Mouse (Mus musculus) heart, postnatal 36 days (tissue): ENCODE measurements around the gene Mgarp. TPM values are rescaled to one million over a fixed set of nuclear protein-coding genes. Genes with fewer than 3 reads are reported as not detected.
A peak's percentile ranks its signal among the peaks of the same experiment; 100 is the strongest.
"Not testable (repeated sequence)": the region's sequence is repeated elsewhere in the genome, so short reads cannot be mapped to it uniquely, and the experiment has no call there.

Source experiments
- DNase-seq, 2 experiments: peaks; one replicate each; pipeline ENCODE4 v3.0.0; 2021 to 2022
- intact Hi-C: fragments of 180-260 bp; cut with DNase I; formaldehyde crosslinking; loops from one replicate; pipeline ENCODE4 v1.15.1; 2025
- total RNA-seq, 2 experiments: library from RNA; stranded (reverse); gene quantifications; 2 replicates each; pipeline ENCODE4 v1.2.3; 2021

Mgarp gene
- total RNA-seq: under 1 TPM in 1 of 2 experiments, not detected in 1; 0.33 TPM

DNA sequence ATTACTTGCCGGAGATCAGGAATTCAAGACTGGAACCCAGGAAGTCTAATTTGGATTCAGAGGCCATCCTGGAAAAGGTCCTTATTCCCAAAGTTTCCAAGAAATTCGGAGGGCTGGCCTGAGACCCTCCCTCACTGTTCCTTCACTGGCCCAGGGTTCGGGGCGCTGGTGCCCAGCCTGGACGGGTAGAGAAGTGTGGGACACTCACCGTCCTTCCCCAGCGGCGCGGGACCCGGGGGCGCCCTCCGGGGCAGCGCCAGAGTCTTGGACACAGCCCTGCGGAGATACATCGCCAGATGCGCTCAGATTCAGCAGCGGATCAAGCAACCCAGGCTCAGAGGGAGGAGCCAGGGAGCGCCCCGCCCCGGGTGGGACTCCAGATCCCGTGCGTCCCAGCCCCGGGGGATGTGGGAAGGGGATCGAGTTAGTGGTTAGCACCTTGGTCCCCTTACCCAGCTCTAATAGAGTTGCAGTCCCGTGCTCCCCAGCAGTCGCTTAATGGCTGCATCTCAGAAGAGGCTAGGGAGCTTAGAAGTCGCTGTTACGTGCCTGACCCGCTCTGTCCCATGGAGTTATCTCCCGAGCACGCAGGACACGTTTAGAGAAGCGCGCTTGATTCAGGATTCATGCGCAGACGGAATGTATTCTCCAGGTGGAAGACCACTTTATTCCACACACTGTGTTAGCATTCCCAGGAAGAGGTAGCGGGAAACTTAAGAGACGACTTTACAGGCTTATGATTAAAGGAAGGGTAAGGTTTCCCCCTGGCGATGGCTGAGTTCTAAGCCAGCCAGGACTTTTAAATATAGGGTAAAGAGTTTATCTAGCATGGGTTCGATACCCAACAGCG, at the start of gene Mgarp:
TSS of gene Mgarp (minus strand) at position 520 of the 850 bp plus-strand sequence.
- intact Hi-C loops: loop anchor here (1.0 kb wide), 1 partner anchor 18 kb away; no protein-coding TSS in a partner anchor

DNA sequence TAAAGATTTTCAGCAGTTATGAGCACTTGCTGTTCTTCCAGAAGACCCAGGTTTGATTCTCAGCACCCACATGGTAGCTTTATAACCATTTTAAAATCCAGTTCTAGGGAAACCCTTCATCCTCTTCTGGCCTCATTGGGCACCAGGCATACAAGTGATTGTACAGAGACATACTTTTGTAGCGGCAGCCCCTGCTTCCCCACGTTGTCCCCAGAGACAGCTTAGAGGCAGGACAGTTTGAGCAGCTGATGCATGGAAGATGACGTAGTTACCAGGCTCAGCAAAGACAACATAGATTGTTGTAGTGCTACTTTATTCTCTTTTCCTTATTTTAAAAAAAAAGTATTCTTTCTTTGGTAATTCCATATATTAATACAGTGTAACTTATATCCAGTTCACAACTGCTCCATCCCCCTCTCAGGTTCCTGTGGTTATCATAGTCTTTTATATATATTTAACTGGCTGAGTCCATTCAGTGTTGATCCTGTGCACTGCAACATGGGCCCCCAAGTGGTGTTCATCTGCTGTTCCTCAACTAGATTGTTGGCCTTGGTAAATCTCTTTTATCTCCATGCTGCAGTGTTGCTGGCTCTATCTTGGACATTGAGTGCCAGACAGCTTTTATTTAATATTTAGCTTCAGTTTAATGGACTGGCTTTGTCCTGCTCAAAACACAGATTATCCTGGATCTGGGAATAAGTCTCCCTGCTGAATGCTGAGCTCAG, 38.5 kb upstream of the Mgarp start:
- intact Hi-C loops: no loop called here
- DNase-seq: no peak

More for the DNA sequence above, at the start of gene Mgarp:
- DNase-seq: peak; percentile 65 to 74

DNA sequence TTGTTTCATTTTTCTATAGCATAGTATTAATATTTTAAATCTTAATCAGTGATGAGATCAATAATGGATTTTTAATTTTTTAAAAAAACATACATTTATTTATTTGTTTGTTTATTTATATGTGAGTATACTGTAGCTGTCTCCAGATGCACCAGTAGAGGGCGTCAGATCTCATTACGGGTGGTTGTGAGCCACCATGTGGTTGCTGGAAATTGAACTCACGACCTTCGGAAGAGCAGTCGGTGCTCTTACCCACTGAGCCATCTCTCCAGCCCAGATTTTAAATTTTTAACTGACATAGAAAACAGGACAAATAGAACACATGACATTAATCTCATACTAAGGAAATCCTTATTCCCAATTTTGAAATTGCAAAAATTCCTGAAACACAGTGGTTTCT, 37.8 kb upstream of the Mgarp start:
- DNase-seq, intact Hi-C loops: not testable (repeated sequence)

DNA sequence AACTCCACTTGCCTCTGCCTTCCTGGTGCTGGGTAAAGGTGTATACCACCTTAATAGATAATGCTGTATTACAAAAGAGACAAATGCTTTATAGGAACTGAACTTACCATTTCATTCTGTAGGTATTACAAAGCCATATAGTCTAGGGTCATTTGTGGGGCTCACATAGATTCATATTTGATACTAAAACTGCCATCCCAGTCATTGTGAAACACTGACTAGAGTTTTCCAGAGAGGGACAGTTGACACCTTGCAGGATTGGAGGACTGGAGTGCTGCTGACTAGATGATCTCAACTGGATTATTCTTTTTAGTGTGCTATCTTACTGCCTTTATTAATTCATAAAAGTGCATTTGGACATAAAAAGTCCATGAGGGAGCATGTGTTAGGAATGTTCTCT, 28.9 kb upstream of the Mgarp start:
- no peak for DNase-seq
- intact Hi-C loops: no loop called here

DNA sequence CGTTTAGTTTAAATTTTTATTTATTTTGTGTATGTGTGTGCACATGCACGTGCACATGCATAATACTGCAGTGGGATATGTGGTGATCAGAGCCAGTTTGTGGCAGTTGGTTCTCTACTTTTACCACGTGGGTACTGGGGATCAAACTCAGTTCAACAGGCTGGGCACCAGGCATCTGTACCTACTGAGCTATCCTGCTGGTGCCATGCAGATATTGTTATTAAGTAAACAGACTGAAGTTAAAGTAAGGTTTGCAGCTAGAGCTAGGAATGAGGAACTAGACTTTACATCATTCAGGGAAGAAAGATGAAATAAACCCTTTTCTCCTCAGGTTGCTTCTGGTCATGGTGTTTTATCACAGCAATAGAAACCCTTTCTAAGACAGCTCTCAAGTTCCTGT, 25.4 kb upstream of the Mgarp start:
- intact Hi-C loops: no loop called here

DNA sequence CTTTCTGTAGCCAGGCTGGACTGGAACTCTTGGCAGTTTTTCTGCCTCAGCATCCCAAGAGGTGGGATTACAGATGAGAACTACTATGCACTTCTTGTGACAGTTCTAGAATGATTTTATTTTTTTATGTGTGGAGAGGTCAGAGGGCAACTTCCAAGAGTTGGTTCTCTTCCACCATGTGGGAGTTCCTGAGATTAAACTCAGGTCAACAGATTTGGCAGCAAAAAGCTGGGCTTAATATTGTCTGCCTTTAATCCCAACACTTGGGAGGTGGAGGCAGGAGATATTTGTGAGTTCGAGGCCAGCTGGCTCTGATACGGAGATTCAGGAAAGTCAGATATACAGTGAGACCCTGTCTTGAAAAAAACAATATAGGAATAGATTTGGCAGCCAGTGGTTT, 21.4 kb upstream of the Mgarp start:
- DNase-seq: no peak
- intact Hi-C loops: no loop called here

More for the DNA sequence above, 25.4 kb upstream of the Mgarp start:
- DNase-seq: no peak

DNA sequence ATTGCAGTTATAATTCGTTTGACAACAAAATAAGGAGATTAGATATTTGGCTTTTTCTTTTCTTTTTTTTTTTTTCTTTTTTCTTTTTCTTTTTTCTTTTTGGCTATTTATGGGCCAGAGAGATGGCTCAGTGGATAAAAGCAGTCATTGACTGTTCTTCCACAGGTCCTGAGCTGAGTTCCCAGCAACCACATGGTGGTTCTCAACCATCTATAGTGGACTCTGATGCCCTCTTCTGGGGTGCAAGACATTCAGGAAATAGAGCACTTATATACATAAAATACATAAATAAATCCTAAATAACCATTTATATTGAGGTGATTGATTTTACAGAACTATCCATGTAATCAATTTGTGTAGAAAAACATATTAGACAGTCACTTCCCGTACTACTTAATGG, 20.9 kb upstream of the Mgarp start:
- intact Hi-C loops: no loop called here
- DNase-seq: no peak

DNA sequence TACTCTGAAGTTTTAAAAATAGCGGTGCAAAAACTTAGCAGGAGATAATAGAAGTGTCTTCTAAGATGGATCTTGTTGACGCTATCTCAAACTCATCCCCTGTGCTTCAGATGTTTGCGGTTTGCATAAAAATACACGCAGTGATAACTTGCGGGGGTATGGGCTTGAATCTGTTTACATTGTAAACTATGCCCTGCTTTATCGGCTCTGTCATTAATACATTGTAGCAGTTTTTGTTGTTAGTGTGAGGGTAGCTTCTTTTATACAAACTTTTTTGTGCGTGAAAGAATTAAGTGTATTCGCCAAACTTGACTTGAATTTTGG, 20.6 kb upstream of the Mgarp start:
- DNase-seq: no peak
- intact Hi-C loops: no loop called here

DNA sequence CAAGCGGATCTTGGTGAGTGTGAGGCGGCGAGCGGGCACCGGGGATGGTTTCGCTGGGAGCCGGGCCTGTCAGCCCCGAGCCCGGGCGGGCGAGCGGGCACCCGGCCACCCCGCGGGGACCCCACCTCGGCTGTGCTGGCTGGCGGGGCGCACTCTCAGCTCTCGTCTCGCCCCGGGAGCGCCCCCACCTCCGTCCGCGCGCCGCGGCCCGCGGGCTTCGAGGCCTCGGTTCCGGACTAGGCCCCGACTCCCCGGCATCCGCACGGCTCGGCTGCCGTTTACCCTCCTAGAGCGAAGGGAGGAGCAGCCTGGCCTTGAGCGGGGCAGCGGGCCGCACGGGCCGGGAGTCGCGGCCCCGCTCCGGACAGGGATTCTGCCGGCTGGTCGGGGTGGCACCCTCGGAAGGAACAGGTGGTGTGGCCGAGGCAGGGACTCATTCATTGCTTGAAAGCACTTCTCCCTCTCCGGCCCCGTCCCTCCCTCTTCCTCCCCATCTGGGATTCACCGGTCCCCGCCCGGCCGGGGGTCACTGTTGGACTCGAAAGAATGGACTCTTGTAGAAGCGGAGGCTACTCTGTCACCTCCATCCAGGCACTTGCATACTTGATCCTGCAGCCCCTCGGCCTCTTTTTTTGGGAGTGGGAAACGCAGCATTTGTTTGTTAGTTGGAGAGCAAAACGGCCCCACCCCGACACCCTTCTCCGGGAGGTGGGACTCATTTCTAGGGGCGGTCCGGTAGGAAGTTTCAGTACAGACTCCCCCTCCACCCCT, 20.0 kb upstream of the Mgarp start:
- intact Hi-C loops: no loop called here
- peak; percentile 49 to 65 for DNase-seq

DNA sequence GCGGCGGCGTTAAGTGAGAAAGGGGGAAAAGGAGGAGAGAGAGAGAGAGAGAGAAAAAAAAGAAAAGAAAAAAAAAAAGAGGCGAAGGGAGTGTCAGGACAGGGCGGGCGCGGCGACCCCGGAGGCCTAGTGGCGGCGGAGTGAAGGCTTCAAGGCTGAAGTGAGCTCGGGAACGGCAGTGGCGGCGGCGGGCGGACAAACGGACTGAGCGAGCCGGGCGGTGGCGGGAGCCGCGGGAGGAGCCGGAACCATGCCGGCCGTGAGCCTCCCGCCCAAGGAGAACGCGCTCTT, 19.5 kb upstream of the Mgarp start:
- intact Hi-C loops: no loop called here
- DNase-seq: no peak

DNA sequence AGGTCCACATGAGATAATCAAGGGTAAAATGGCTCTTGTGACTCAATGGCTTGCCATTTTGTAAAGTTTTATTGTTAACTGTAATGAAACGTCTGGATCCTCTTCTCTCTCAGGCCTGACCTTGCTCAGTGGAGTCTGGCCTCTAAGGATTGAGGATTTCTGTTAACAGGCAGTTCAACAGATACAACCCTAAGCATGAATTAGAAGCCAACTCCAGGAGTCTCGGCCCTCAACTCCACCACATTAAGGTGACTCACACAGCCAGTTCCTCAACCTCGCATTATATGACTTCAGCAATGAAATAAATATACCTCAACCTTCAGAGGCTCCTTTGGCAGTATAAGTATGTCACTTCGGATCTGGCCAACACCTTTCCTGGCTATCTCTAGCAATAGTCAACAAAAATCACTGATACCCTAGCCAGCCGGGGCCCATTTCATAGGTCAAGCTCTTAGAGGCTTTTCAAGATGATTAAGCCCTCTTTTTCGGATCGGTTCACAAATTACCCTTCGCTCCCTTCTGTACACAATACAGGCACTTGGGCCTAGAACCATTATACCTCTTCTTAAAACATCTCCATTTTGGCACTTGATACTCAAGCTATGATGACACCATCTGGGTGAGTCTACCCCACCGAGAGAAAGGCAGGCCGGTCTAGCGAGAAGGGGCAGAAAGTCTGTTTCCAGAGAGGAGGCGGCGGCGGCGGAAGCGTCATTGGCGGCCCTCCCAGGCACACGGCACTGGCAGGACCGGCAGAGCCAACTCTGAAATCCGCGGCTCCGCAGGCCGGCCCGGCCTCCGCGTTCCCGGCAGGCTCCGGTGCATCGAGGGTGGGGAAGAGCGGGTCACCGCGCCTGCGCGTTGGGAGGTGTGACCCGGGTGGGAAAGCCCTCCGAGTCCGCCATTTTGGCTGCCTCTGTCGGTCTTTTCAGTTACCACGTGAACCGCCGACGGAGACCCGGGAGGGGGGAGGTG, 18.8 kb upstream of the Mgarp start, which contains the start of gene Naa15:
TSS of gene Naa15 (plus strand) at position 51 of the 975 bp plus-strand sequence.
- DNase-seq: peak; percentile 95 to 96
- intact Hi-C loops: no loop called here

DNA sequence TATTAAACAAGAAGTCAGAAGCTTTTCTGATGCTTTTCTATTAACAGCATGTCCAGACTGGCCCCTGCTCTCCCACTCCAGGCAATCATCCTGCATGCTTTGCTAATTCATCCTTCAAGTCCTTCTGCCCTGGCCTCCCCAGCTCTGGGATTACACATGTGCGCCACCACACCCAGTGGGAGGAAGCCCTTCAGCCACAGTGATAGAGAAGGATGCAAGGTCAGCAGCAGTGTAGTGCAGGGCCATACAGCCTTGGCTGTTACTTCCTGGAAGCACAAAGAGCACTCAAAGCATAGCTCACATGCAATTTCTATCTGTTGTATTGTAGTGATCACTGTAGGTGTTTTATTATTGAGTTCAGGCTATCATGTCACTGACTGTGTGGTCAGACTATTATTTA, 16.7 kb upstream of the Mgarp start:
- intact Hi-C loops: loop anchor here (5.0 kb wide), 1 partner anchor 131 kb away; no protein-coding TSS in a partner anchor
- no peak for DNase-seq

DNA sequence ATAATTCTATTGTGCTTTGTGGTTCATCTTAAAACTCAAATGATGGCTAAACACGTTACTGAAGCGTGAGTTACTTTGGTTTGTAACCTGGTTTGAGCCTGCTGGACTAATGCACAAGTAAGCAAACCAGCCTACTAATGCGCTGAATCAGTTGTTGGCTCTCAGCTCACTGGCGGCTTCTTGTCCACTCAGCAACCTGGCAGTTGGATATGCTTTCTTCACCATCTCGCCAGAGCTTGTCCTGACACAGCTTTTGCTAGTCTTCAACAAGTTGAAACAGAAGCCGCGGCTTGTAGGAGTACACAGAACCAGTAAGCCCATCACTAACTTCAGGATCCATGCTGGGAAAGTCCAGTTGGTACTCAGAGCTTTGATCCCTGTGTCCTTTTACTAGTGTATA, 15.9 kb upstream of the Mgarp start:
- no peak for DNase-seq
- intact Hi-C loops: loop anchor here (5.0 kb wide), 1 partner anchor 130 kb away; no protein-coding TSS in a partner anchor

DNA sequence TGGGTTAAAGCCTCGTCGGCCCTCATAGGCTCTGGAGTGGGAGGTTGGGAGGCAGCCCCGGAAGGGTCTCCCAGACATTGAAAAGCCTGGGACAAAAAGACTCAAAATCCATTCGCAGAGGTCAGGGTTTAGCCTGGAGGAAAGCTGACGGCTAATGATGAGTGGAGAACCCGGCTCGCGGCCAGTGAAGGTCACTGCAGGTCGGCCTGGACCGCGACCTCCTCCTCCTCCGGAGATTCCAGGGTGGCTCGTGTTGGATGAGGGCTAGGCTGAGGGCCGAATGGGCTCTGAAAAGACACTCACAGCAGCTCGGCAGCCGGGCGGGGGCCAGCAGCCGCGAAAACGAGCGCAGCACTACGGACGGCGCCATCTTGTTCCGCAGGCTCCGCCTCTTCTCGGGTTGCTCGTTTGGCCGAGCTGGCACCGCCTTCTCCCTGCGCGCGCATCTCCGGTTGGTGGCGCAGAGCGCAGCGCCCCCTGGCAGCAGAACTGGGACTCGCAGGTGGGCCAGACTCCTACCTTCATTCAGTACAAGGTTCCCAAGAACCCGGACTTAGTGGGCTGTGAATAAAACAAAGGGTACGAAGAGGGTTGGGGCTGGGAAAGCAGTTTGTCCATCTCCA, 12.1 kb upstream of the Mgarp start, which contains the start of gene Ndufc1:
TSS of gene Ndufc1 (minus strand) at position 428 of the 623 bp plus-strand sequence.
- DNase-seq: peak; percentile 98 to 100
- intact Hi-C loops: loop anchor here (2.0 to 5.0 kb wide), 2 partner anchors 34 to 181 kb away; no protein-coding TSS in a partner anchor

DNA sequence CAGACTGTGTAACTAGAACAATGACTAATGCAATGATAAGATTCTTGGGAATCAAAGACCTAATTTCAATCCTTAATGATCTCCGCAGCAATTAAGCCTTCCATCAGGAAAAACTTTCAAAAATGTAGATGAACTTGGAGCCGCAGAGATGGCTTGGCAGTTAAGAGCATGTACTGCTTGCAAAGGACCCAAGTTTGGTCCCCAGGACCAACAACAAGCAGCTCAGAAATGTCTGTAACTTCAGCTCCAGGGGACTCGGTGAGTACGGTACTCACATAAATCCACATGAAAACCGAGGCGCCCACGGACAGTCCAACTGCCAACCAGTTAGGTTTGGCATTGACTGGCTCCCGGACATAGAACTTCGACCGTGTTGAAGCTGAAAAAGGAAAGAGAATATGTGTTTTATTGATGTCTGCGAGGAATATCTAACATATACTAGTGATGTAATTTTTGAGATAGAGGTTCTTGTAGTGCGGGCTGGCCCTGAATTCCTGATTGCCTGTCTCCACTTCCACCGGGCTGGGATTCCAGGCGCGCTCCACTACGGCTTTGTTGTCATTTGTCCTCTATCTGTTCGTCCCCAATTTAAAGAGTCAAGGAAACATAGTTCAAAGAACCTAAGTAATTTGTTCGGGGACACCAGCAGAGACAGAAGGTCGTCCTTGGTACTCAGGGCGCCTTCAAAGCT, 11.5 kb upstream of the Mgarp start:
- no peak for DNase-seq
- intact Hi-C loops: loop anchor here (2.0 to 5.0 kb wide), 2 partner anchors 33 to 181 kb away; no protein-coding TSS in a partner anchor

DNA sequence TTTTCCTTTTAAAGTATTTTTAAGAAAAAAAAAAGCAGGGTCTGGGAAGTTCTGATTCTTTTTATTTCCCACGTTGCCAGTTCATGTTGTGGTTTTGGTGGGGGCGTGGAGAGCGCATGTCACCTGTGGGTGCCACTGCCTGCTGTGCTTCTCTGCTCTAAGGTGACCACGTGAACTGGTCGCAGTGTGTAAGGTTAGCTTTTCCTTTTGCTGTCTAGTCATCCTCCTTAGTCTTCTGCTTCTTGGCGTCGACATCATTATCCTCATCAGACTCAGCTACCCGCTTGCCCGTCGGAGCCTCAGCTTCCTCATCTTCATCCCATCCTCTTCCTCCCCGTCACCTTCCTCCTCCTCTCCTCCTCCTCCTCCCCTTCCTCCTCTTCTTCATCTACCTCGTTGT, 6.1 kb upstream of the Mgarp start:
- intact Hi-C loops: no loop called here
- DNase-seq: no peak

DNA sequence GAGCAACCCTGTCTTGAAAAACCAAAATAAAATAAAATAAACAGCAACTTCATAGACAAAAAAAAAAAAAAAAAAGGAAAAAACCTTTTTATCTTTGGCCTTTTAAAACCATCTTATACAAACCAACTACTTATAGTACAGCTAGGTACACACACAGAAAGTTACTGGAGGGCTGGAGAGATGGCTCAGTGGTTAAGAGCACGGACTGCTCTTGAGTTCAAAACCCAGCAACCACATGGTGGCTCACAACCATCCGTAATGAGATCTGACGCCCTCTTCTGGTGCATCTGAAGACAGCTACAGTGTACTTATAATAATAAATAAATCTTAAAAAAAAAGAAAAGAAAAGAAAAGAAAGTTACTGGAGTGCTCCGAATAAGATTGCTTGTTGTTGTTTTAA, 5.5 kb upstream of the Mgarp start:
- DNase-seq, intact Hi-C loops: not testable (repeated sequence)

DNA sequence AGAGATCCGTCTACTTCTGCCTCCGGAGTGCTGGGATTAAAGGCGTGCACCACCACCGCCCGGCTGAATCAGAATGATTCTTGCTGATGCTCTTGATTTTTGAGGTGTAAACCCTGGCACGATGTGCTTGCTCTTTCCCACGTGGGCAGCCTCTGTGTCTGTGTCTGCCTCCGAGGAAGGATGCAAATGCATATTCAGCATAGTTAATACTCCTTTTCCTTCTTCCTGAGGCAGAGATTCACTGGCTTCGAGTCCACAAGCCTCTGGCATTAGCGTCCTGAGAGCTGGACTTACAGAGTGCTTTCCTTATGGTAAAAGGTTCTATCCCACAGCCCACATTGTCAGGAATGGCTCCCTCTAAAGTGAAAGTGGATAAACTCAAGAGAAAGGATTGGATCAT, 4.1 kb upstream of the Mgarp start:
- no peak for DNase-seq
- intact Hi-C loops: no loop called here

DNA sequence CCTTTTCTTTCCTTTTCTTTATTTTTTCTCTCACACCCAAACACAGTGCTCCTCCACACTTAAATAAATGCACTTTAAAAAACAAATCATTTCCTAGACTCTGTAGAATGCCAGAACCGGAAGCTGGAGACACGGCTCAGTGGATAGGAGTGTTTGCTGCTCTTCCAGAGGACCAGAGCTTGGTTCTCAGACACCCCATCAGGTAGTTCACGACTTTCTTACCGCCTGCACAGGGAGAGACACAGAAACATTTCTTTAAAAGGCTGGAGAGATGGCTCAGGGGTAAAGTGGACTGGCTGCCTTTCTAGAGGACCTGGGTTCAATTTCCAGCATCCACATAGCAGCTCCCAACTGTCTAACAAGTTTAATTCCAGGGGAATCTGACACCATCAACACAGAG, 3.0 kb upstream of the Mgarp start:
- intact Hi-C loops: no loop called here
- DNase-seq: no peak
